Mouse (Mus musculus): ENCODE measurements at regions not wholly inside any gene's neighbourhood (a gene's known extent, or its start where the extent isn't known, plus 50 kb on each side); places are given as distances from the start of the nearest gene placed in this dataset.

GRCm38 (mm10) chr10:17111071-17111470 is 611.9 kb upstream of the Cited2 start:
- TF ChIP-seq POLR2A (IDR thresholded peaks at IDR 0.05; ENCODE audit: borderline replicate concordance, extremely low read depth, insufficient read depth, insufficient read length) = no peak

GRCm38 (mm10) chr10:17114805-17115204 is 608.2 kb upstream of the Cited2 start:
- 87% methylated on average over 4 of the region's 4 CpGs for WGBS
- H3K4me3 ChIP-seq (replicated peaks; ENCODE audit: low read length) = no peak overlapping the region
- TF ChIP-seq POLR2A (IDR thresholded peaks at IDR 0.05; ENCODE audit: borderline replicate concordance, extremely low read depth, insufficient read depth, insufficient read length) = no peak
- no peaks in the 10 kb centered on the region for H3K27me3 ChIP-seq (ENCODE audit: control insufficient read depth, insufficient read depth, low read length)
- no peaks in the 10 kb centered on the region for H3K4me1 ChIP-seq (ENCODE audit: control insufficient read depth, insufficient read depth, low read length)
- no peak overlapping the region for H3K9ac ChIP-seq (ENCODE audit: low read depth, low read length, severe bottlenecking)
- H3K4me2 ChIP-seq (replicated peaks; ENCODE audit: low read depth, low read length, severe bottlenecking) = no peak overlapping the region
- H3K9me3 ChIP-seq (ENCODE audit: control insufficient read depth, low read length) = no peaks in the 10 kb centered on the region
- no peaks in the 10 kb centered on the region for H3K36me3 ChIP-seq (ENCODE audit: control insufficient read depth, insufficient read depth, low read length)
- DNase-seq (ENCODE audit: low spot score) (no peak), ATAC-seq (ENCODE audit: low FRiP score, low read depth) (no peak)
- H3K27ac ChIP-seq (replicated peaks; ENCODE audit: low read depth, low read length) = no peak overlapping the region

More at GRCm38 (mm10) chr10:17111071-17111470, 611.9 kb upstream of the Cited2 start:
- DNase-seq (ENCODE audit: low spot score) (no peak), ATAC-seq (ENCODE audit: low FRiP score, low read depth) (no peak)
- Histone ChIP-seq H3K36me3 (ENCODE audit: control insufficient read depth, insufficient read depth, low read length) (no peaks in the 10 kb centered on the region), H3K4me2 (replicated peaks; ENCODE audit: low read depth, low read length, severe bottlenecking) (no peak overlapping the region), H3K4me3 (replicated peaks; ENCODE audit: low read length) (no peak overlapping the region), H3K9ac (ENCODE audit: low read depth, low read length, severe bottlenecking) (no peak overlapping the region), H3K4me1 (ENCODE audit: control insufficient read depth, insufficient read depth, low read length) (no peaks in the 10 kb centered on the region), H3K27me3 (ENCODE audit: control insufficient read depth, insufficient read depth, low read length) (no peaks in the 10 kb centered on the region), H3K27ac (replicated peaks; ENCODE audit: low read depth, low read length) (no peak overlapping the region), H3K9me3 (ENCODE audit: control insufficient read depth, low read length) (no peaks in the 10 kb centered on the region)
- 78% methylated on average over 2 of the region's 2 CpGs for WGBS

- H3K4me2 ChIP-seq (replicated peaks; ENCODE audit: low read depth, low read length, severe bottlenecking) = no peak overlapping the region
- no peaks in the 10 kb centered on the region for H3K27me3 ChIP-seq (ENCODE audit: control insufficient read depth, insufficient read depth, low read length)
- no peak for DNase-seq (ENCODE audit: low spot score)
- no peak overlapping the region for H3K27ac ChIP-seq (replicated peaks; ENCODE audit: low read depth, low read length)
- ATAC-seq (ENCODE audit: low FRiP score, low read depth) = no peak
- WGBS = 86% methylated on average over 4 of the region's 4 CpGs
- TF ChIP-seq POLR2A (IDR thresholded peaks at IDR 0.05; ENCODE audit: borderline replicate concordance, extremely low read depth, insufficient read depth, insufficient read length) = no peak
- peaks cover 1% of the 10 kb centered on the region; the same call in 1 of the 2 replicates for H3K9me3 ChIP-seq (ENCODE audit: control insufficient read depth, low read length)
- H3K4me1 ChIP-seq (ENCODE audit: control insufficient read depth, insufficient read depth, low read length) = no peaks in the 10 kb centered on the region
- no peak overlapping the region for H3K4me3 ChIP-seq (replicated peaks; ENCODE audit: low read length)
- no peak overlapping the region for H3K9ac ChIP-seq (ENCODE audit: low read depth, low read length, severe bottlenecking)
- no peaks in the 10 kb centered on the region for H3K36me3 ChIP-seq (ENCODE audit: control insufficient read depth, insufficient read depth, low read length)
Observed at GRCm38 (mm10) chr10:17129391-17130163, 593.4 kb upstream of the Cited2 start.

DNA sequence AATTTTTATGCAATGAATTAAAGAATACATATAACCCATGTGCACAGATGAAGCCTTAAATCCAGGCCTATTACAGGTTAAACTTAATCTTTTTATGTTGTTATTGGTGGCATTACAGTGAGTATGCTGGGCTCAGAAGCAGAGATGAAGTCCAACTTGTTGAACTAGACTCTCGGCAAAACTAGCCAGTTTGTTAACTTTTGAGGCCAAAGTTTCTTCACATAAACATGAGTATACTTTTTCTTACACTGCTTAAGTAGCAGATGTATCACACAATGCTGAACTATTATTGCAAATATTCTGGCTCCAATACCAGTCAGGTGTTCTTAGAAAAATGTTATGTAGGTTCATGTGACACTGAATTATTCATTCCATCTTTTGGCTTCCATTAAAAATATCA is 592.4 kb upstream of the Cited2 start:
- Histone ChIP-seq H3K27me3 (ENCODE audit: control insufficient read depth, insufficient read depth, low read length) (no peaks in the 10 kb centered on the region), H3K4me2 (replicated peaks; ENCODE audit: low read depth, low read length, severe bottlenecking) (no peak overlapping the region), H3K4me1 (ENCODE audit: control insufficient read depth, insufficient read depth, low read length) (no peaks in the 10 kb centered on the region), H3K27ac (replicated peaks; ENCODE audit: low read depth, low read length) (no peak overlapping the region), H3K9me3 (ENCODE audit: control insufficient read depth, low read length) (no peaks in the 10 kb centered on the region), H3K9ac (ENCODE audit: low read depth, low read length, severe bottlenecking) (no peak overlapping the region), H3K36me3 (ENCODE audit: control insufficient read depth, insufficient read depth, low read length) (no peaks in the 10 kb centered on the region), H3K4me3 (replicated peaks; ENCODE audit: low read length) (no peak overlapping the region)
- TF ChIP-seq POLR2A (IDR thresholded peaks at IDR 0.05; ENCODE audit: borderline replicate concordance, extremely low read depth, insufficient read depth, insufficient read length) = no peak
- 82% methylated on average over 1 of the region's 1 CpGs for WGBS
- DNase-seq (ENCODE audit: low spot score) = no peak
- no peak for ATAC-seq (ENCODE audit: low FRiP score, low read depth)

DNA sequence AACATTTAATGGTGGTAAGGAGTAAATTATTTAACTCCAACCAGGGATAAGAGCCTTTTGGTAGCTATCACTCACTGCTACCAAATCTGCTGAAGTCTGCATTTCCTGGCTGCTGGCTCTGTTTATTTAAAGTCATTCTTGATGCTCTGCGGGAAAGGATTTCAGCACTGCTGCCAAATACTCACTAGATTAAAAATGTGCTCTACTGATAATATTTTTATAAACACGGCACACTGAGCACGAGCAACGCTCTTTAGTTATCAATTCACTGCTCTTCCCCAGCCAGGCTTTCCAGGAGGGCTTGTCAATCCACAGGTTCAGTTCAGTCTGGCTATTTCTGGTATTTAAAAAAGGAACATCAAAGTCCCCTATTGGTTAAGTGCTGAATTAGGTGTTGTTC is 591.3 kb upstream of the Cited2 start:
- no peak for TF ChIP-seq POLR2A (IDR thresholded peaks at IDR 0.05; ENCODE audit: borderline replicate concordance, extremely low read depth, insufficient read depth, insufficient read length)
- 52% methylated on average over 4 of the region's 4 CpGs for WGBS

More for the DNA sequence above, 591.3 kb upstream of the Cited2 start:
- Histone ChIP-seq H3K4me2 (replicated peaks; ENCODE audit: low read depth, low read length, severe bottlenecking) (no peak overlapping the region), H3K9me3 (ENCODE audit: control insufficient read depth, low read length) (no peaks in the 10 kb centered on the region), H3K4me1 (ENCODE audit: control insufficient read depth, insufficient read depth, low read length) (no peaks in the 10 kb centered on the region), H3K9ac (ENCODE audit: low read depth, low read length, severe bottlenecking) (no peak overlapping the region), H3K4me3 (replicated peaks; ENCODE audit: low read length) (no peak overlapping the region), H3K27ac (replicated peaks; ENCODE audit: low read depth, low read length) (no peak overlapping the region), H3K36me3 (ENCODE audit: control insufficient read depth, insufficient read depth, low read length) (no peaks in the 10 kb centered on the region), H3K27me3 (ENCODE audit: control insufficient read depth, insufficient read depth, low read length) (no peaks in the 10 kb centered on the region)
- ATAC-seq (ENCODE audit: low FRiP score, low read depth) (no peak), DNase-seq (ENCODE audit: low spot score) (no peak)

All from limb, embryonic 14.5 days (tissue).